Mouse (Mus musculus) limb, embryonic 13.5 days (tissue): ENCODE measurements around the gene Abcc1. TPM values are rescaled to one million over a fixed set of nuclear protein-coding genes. Genes with fewer than 3 reads are reported as not detected.

Experiments
- ATAC-seq: fragments of 200-750 bp; cut with Nextera tagmentation; 2 replicates; pipeline ENCODE4 v1.8.0; 2017; ENCODE audit warnings: low read depth, moderate number of reproducible peaks, moderate TSS enrichment; ENCODE audit not compliant: low FRiP score
- H3K27ac ChIP-seq: fragments of 300-500 bp; sonication (generic); 2 replicates; pipeline ENCODE4 v1.5.1; 2015; ENCODE audit warnings: inconsistent platforms, mild to moderate bottlenecking, moderate library complexity
- H3K27me3 ChIP-seq: fragments of 300-500 bp; sonication (generic); 2 replicates; pipeline ENCODE4 v1.6.1; 2015; ENCODE audit warnings: mild to moderate bottlenecking, inconsistent platforms
- H3K36me3 ChIP-seq: fragments of 300-500 bp; sonication (generic); 2 replicates; pipeline ENCODE4 v1.6.1; 2015; ENCODE audit warnings: inconsistent platforms, mild to moderate bottlenecking, moderate library complexity
- H3K4me1 ChIP-seq: fragments of 300-500 bp; sonication (generic); 2 replicates; pipeline ENCODE4 v1.6.1; 2015; ENCODE audit warnings: inconsistent platforms
- H3K4me2 ChIP-seq: fragments of 300-500 bp; sonication (generic); replicated peaks from 2 replicates; pipeline ENCODE4 v1.6.1; 2015; ENCODE audit warnings: inconsistent platforms, mild to moderate bottlenecking, moderate library complexity
- H3K4me3 ChIP-seq: fragments of 300-500 bp; sonication (generic); 2 replicates; pipeline ENCODE4 v1.5.1; 2015; ENCODE audit warnings: moderate library complexity, mild to moderate bottlenecking, inconsistent platforms
- H3K9ac ChIP-seq: fragments of 300-500 bp; sonication (generic); 2 replicates; pipeline ENCODE4 v1.6.1; 2015; ENCODE audit warnings: mild to moderate bottlenecking, inconsistent platforms
- H3K9me3 ChIP-seq: fragments of 300-500 bp; sonication (generic); 2 replicates; pipeline ENCODE4 v1.6.1; 2016; ENCODE audit warnings: inconsistent platforms
- WGBS: fragments of 180-500 bp; shearing (Covaris S2); methylation state at CpG from one replicate; pipeline ENCODE4 v1.1.7; 2015; 5-methylcytosine and 5-hydroxymethylcytosine counted together
- polyA plus RNA-seq: library from polyadenylated mRNA; unstranded; fragments of >200 nt; fragmentation: Nextera tagmentation; extraction: Ambion mirVana; gene quantifications from 2 replicates; pipeline ENCODE4 v1.2.1, GENCODE M21; 2015

Gene Abcc1
- polyA plus RNA-seq, 1 experiment from 2014 or later: 10.0 TPM

DNA sequence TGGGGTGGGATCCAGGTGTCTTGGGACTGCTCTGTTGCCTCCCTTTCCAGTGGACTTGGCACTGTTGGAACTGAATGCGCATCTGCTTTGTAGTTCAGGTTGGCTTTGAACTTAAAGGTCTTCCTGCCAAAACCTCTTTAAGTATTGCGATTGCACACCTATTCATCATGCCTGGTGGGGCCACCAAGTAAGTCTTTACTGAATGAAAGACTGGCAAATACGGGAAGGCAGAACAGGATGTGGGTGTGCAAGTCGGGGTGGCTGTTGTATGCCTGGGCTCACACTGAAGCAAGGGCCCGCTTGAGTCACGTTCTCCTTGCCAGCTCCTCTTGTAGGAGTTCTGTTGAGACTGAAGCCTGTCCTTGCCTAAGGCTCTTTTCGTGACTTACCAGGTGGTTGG lies 18.5 kb downstream of the Abcc1 start:
- H3K36me3 ChIP-seq: no peaks in the 10 kb centered on the region
- H3K27ac ChIP-seq: no peak overlapping the region
- no peak for ATAC-seq

DNA sequence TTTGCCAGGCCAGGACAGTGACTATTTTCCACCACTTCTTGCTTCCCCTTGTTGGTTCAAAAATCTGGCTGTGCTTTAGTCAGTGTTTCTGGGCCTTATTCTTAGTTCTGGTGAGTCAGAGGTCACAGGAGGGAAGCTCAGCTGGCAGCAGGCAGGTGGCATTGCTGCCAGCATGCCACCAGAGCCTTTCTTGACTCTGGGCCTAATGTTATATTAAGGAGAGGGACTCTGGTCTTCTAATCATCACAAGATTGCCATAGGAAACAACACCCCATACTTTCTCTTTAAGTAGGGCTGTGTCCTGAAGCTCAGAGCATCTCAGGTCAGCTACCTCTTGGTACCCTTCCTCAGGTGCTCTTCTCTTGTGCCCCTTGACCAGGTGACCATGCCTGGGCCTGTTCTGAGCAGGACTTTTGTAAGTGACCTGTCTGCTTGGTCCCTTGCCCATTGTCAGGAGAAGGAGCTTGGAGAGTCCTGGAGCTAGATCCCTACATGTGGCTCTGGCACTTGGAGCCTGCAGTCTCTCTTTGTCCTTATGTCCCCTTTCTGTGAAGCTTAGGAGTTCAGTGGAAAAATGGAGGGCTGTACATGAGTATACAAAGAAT lies 19.8 kb downstream of the Abcc1 start:
- Histone ChIP-seq H3K4me1 (no peaks in the 10 kb centered on the region), H3K4me2 (no peak overlapping the region), H3K27me3 (no peaks in the 10 kb centered on the region), H3K9ac (no peak overlapping the region), H3K36me3 (0 out of 2 replicates have a peak, but pooled peaks cover 3% of the 10 kb centered on the region), H3K4me3 (no peak overlapping the region), H3K27ac (no peak overlapping the region), H3K9me3 (no peaks in the 10 kb centered on the region)
- no peak for ATAC-seq

More for the DNA sequence above, 18.5 kb downstream of the Abcc1 start:
- H3K4me3 ChIP-seq: no peak overlapping the region
- no peaks in the 10 kb centered on the region for H3K27me3 ChIP-seq
- WGBS: 83% methylated on average over 7 of the region's 7 CpGs
- H3K4me2 ChIP-seq: no peak overlapping the region
- no peak overlapping the region for H3K9ac ChIP-seq
- H3K4me1 ChIP-seq: no peaks in the 10 kb centered on the region
- no peaks in the 10 kb centered on the region for H3K9me3 ChIP-seq

DNA sequence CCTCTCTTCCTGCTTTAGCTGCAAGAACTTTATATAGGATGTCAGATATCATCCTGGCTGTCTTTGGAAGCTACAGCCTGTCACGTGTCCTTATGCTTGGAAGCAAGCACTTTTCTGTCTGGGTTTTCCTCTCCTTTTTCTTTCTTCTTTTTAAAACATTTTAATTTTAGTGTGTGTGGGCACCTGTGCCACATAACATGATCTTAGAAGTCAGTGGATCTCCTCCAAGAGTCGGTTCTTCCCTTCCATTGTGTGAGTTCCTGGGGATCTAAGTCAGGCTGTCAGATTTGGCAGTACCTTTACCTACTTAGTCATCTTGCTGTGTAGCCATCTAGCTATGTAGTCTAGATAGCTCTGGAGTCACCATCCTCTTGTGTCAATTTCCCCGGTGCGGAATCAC lies 37.9 kb downstream of the Abcc1 start:
- no peaks in the 10 kb centered on the region for H3K27me3 ChIP-seq
- H3K36me3 ChIP-seq: peaks cover 19% of the 10 kb centered on the region
- H3K4me2 ChIP-seq: no peak overlapping the region
- H3K27ac ChIP-seq: no peak overlapping the region
- no peaks in the 10 kb centered on the region for H3K9me3 ChIP-seq
- no peak overlapping the region for H3K4me3 ChIP-seq
- no peaks in the 10 kb centered on the region for H3K4me1 ChIP-seq
- ATAC-seq: no peak
- WGBS: 94% methylated on average over 4 of the region's 4 CpGs
- no peak overlapping the region for H3K9ac ChIP-seq

DNA sequence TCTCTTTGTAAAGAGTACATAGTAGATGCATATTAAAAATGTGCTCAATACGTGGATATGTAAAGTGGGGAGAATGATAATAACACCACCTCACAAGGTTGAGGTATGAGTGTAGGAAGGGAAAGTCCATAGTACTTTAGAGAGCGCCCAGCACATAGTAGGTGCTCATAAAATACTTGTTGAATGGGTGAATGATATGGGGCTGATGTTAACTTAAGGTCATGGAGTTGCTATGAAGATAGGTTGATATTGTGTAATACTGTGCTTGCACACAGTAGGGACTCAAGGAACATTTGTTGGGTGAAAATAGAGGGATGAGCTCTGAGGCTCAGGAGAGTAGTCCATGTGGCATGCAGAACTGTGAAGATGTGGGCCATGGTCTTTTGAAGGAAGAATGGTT lies 42.1 kb downstream of the Abcc1 start:
- Histone ChIP-seq H3K4me3 (no peak overlapping the region), H3K36me3 (peaks cover 39% of the 10 kb centered on the region), H3K4me2 (no peak overlapping the region), H3K27ac (no peak overlapping the region), H3K4me1 (no peaks in the 10 kb centered on the region), H3K27me3 (no peaks in the 10 kb centered on the region), H3K9me3 (no peaks in the 10 kb centered on the region), H3K9ac (no peak overlapping the region)
- 93% methylated on average over 2 of the region's 2 CpGs for WGBS
- ATAC-seq: no peak

- Histone ChIP-seq H3K4me3 (no peak overlapping the region), H3K4me1 (no peaks in the 10 kb centered on the region), H3K36me3 (peaks cover 52% of the 10 kb centered on the region), H3K27me3 (no peaks in the 10 kb centered on the region), H3K9me3 (no peaks in the 10 kb centered on the region), H3K9ac (no peak overlapping the region), H3K4me2 (no peak overlapping the region), H3K27ac (no peak overlapping the region)
- WGBS: 91% methylated on average over 6 of the region's 6 CpGs
- no peak for ATAC-seq
Observed at GRCm38 (mm10) chr16:14405636-14406035, 44.3 kb downstream of the Abcc1 start.

DNA sequence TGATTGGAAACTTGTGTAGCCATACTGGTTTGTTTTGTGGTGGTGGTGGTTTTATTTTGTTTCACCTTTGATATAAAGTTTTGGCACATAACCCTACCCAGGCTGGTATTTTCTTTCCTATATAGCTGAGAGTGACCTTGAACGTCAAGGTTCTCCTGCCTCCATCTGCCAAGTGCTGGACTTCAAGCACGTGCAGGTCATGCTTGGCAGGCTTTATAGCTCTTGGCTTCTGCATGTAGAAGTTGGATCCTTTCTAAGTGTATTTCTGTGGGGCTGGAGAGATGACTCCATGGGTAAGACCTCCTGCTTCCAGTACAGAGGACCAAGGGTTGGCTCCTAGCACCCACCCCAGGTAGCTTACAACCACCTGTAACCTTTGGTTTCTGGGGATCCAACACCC lies 47.8 kb downstream of the Abcc1 start:
- Histone ChIP-seq H3K27ac (no peak overlapping the region), H3K36me3 (peaks cover 73% of the 10 kb centered on the region), H3K9me3 (no peaks in the 10 kb centered on the region), H3K4me1 (no peaks in the 10 kb centered on the region), H3K4me2 (no peak overlapping the region), H3K27me3 (no peaks in the 10 kb centered on the region), H3K9ac (no peak overlapping the region), H3K4me3 (no peak overlapping the region)
- no peak for ATAC-seq
- 89% methylated on average over 2 of the region's 2 CpGs for WGBS

- H3K36me3 ChIP-seq: peaks cover 70% of the 10 kb centered on the region
- H3K9me3 ChIP-seq: no peaks in the 10 kb centered on the region
- H3K27ac ChIP-seq: no peak overlapping the region
- H3K27me3 ChIP-seq: no peaks in the 10 kb centered on the region
- 93% methylated on average over 3 of the region's 3 CpGs for WGBS
- no peaks in the 10 kb centered on the region for H3K4me1 ChIP-seq
- no peak overlapping the region for H3K4me2 ChIP-seq
- H3K4me3 ChIP-seq: no peak overlapping the region
- no peak overlapping the region for H3K9ac ChIP-seq
- ATAC-seq: no peak
Observed at GRCm38 (mm10) chr16:14409776-14410175, 48.4 kb downstream of the Abcc1 start.

DNA sequence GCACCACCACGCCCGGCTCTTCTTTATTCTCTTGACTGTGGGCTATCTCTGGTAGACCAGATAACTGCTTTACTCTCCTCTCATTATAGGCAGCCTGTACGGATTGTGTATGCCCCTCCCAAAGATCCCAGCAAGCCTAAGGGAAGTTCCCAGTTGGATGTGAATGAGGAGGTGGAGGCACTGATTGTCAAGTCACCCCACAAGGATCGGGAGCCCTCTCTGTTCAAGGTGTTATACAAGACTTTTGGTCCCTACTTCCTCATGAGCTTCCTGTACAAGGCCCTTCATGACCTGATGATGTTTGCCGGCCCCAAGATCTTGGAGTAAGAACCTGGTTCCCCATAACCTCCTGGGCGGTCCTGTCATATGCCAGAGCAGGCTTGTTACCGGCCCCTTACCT lies 49.3 kb downstream of the Abcc1 start:
- WGBS: 94% methylated on average over 7 of the region's 7 CpGs
- no peaks in the 10 kb centered on the region for H3K9me3 ChIP-seq
- H3K36me3 ChIP-seq: peaks cover 65% of the 10 kb centered on the region
- H3K4me3 ChIP-seq: no peak overlapping the region
- no peak overlapping the region for H3K4me2 ChIP-seq
- H3K4me1 ChIP-seq: no peaks in the 10 kb centered on the region
- no peak for ATAC-seq
- H3K27ac ChIP-seq: no peak overlapping the region
- H3K9ac ChIP-seq: no peak overlapping the region
- H3K27me3 ChIP-seq: no peaks in the 10 kb centered on the region

DNA sequence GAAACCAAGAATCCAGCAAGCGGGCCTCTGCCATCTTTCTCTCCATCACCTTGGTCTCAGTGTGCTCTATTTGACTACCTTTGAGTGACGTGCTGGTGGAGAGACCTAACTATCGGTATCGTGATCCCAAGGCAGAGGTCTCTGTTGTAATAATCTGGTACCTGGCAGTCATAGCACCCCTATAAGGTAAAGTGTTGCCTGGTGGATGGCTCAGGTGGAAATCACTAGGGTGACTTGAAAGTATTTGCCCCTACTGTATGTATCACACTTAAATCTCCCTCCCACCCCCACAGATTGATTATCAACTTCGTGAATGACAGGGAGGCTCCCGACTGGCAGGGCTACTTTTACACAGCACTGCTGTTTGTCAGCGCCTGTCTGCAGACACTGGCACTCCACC lies 49.8 kb downstream of the Abcc1 start:
- H3K27me3 ChIP-seq: no peaks in the 10 kb centered on the region
- H3K4me2 ChIP-seq: no peak overlapping the region
- no peak overlapping the region for H3K27ac ChIP-seq
- WGBS: 90% methylated on average over 7 of the region's 7 CpGs
- peaks cover 61% of the 10 kb centered on the region for H3K36me3 ChIP-seq
- no peak for ATAC-seq
- no peaks in the 10 kb centered on the region for H3K9me3 ChIP-seq
- H3K4me3 ChIP-seq: no peak overlapping the region
- H3K9ac ChIP-seq: no peak overlapping the region
- H3K4me1 ChIP-seq: no peaks in the 10 kb centered on the region

DNA sequence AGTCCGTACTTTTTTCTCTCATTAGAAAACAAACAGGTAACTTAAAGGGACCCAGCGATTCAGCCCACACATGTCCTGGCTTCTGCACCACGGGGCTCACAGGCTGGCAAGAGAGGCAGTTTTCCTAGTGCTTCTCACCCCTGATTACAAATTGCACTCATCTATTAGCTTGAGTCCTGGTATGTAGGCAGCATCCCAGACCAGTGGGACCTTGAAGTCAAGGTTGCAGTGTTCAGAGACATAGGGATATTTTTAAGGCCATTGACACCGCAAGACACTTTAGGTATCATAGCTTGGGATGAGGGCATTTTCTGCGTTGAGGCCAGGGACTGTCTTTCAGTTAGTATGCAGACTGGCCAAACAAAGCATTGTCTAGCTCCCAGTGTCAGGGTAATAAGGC lies 51.2 kb downstream of the Abcc1 start:
- Histone ChIP-seq H3K27ac (no peak overlapping the region), H3K36me3 (peaks cover 57% of the 10 kb centered on the region), H3K4me3 (no peak overlapping the region), H3K4me2 (no peak overlapping the region), H3K9ac (no peak overlapping the region), H3K27me3 (no peaks in the 10 kb centered on the region), H3K4me1 (no peaks in the 10 kb centered on the region), H3K9me3 (no peaks in the 10 kb centered on the region)
- WGBS: 94% methylated on average over 5 of the region's 5 CpGs
- ATAC-seq: no peak

DNA sequence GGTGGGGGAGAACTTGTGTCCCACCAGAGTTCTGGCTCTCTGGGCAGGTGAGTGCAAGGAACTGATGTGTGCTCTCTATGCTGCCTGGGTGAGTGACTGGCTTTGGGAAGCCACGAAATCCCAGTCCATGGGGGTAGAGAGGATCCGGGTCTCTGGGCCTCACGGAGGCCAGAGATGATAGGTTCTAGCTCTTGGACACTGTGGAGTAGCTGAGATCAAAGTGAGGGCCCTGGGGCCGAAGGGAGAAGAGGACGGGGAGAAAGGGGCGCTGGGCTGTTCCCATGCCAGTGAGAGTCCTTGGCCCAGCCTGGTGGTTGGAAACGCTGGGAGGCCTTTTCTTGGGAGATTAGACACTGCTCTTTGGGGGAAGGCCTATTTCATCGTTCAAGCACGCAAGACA lies 53.8 kb downstream of the Abcc1 start:
- H3K9ac ChIP-seq: no peak overlapping the region
- H3K4me2 ChIP-seq: no peak overlapping the region
- H3K27ac ChIP-seq: no peak overlapping the region
- H3K27me3 ChIP-seq: no peaks in the 10 kb centered on the region
- WGBS: 84% methylated on average over 9 of the region's 9 CpGs
- H3K9me3 ChIP-seq: no peaks in the 10 kb centered on the region
- H3K36me3 ChIP-seq: peaks cover 53% of the 10 kb centered on the region
- no peak for ATAC-seq
- H3K4me3 ChIP-seq: no peak overlapping the region
- no peaks in the 10 kb centered on the region for H3K4me1 ChIP-seq

GRCm38 (mm10) chr16:14416957-14417618 lies 55.7 kb downstream of the Abcc1 start:
- WGBS: 62% methylated on average over 5 of the region's 5 CpGs

More at GRCm38 (mm10) chr16:14416957-14417618, 55.7 kb downstream of the Abcc1 start:
- H3K4me3 ChIP-seq: no peak overlapping the region
- no peak overlapping the region for H3K27ac ChIP-seq
- no peaks in the 10 kb centered on the region for H3K9me3 ChIP-seq
- no peaks in the 10 kb centered on the region for H3K27me3 ChIP-seq
- H3K4me2 ChIP-seq: no peak overlapping the region
- H3K9ac ChIP-seq: no peak overlapping the region
- no peaks in the 10 kb centered on the region for H3K4me1 ChIP-seq
- ATAC-seq: no peak
- peaks cover 43% of the 10 kb centered on the region for H3K36me3 ChIP-seq
